Mouse (Mus musculus): Measurements from ENCODE around the gene Nt5c2. TPM values are rescaled to one million over a fixed set of nuclear protein-coding genes. Genes with fewer than 3 reads are reported as not detected.

Nt5c2 gene
- polyA plus RNA-seq, 1 experiment: 11.7 TPM

- Histone ChIP-seq H3K36me3 (replicated peaks; ENCODE audit: low read length) (no peaks in the 10 kb centered on the region), H3K9me3 (no peaks in the 10 kb centered on the region), H3K4me1 (peaks cover 77% of the 10 kb centered on the region), H3K4me3 (replicated peaks) (no peak overlapping the region), H3K27me3 (replicated peaks) (no peaks in the 10 kb centered on the region)
- TF ChIP-seq FLI1 (IDR thresholded peaks at IDR 0.05; ENCODE audit: low read length) (no peak), GATA1 (IDR thresholded peaks at IDR 0.05; ENCODE audit: borderline replicate concordance, low read length) (no peak)
Observed at GRCm38 (mm10) chr19:46971051-46971689, 43.8 kb downstream of the Nt5c2 start.

DNA sequence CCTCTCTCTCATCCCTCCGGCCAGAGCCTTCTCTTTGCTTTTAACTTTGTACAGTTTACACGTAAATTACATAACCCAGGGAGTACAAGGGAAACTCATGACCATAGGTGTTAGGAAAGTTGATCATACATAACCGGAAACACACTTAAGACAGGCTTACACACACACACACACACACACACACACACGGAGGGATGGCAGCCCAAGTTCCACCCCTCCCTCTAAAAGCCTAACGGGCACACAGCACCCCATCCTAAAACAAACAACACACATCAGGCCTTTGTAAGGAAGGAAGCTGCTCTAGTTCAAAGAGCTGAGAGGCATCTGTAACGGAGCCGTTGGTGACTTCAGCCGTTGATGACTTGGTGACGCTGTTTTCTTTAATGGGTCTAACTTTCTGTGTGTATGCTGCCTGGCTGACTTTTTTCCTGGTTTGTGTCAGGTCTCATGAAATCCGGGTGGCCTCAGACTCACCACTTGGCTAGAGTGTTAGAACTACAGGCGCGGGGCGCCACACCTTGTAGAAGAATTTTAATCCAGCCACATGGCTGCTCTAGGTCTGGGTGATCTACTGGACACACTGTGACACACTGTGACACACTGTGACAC lies 44.7 kb downstream of the Nt5c2 start:
- H3K36me3 ChIP-seq (replicated peaks; ENCODE audit: low read length): peaks cover 3% of the 10 kb centered on the region
- no peaks in the 10 kb centered on the region for H3K27me3 ChIP-seq (replicated peaks)
- no peak overlapping the region for H3K4me3 ChIP-seq (replicated peaks)
- TF ChIP-seq GATA1 (IDR thresholded peaks at IDR 0.05; ENCODE audit: borderline replicate concordance, low read length): no peak
- no peak for TF ChIP-seq FLI1 (IDR thresholded peaks at IDR 0.05; ENCODE audit: low read length)
- H3K9me3 ChIP-seq: no peaks in the 10 kb centered on the region
- H3K4me1 ChIP-seq: peaks cover 72% of the 10 kb centered on the region

DNA sequence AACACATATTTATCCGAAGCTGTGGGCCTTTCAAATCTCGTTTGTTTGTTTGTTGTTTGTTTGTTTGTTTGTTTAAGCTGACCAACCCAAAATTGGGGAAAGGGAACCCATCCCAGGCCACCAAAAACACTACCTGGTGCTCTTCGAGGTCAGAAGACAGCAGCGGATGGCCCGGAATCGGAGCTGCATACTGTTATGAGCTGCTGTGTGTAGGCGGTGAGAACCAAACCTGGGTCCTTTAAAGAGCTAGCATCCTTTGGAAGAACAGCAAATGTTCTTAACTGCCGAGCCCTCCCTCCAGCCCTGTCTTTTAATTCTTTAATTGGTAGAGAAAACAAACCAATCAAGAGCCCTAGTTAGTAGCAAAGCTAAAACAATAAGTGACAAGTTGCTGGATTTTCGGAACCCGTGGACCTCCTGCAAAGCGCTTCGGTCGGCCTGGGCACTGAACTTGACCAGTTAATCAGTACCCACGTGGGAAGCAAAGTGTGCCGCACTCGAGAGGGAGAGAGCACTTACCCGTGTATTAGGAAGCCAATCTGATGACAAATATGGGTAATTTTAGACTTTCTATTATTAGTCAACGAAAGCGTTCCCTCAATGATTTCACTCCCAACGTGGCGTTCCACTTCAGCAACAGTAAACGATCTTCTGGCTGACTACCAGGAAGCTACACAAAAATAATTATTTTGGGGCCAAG lies 45.5 kb downstream of the Nt5c2 start:
- no peaks in the 10 kb centered on the region for H3K9me3 ChIP-seq
- no peaks in the 10 kb centered on the region for H3K27me3 ChIP-seq (replicated peaks)
- TF ChIP-seq FLI1 (IDR thresholded peaks at IDR 0.05; ENCODE audit: low read length) (no peak), GATA1 (IDR thresholded peaks at IDR 0.05; ENCODE audit: borderline replicate concordance, low read length) (no peak)
- no peak overlapping the region for H3K4me3 ChIP-seq (replicated peaks)
- H3K36me3 ChIP-seq (replicated peaks; ENCODE audit: low read length): peaks cover 3% of the 10 kb centered on the region
- H3K4me1 ChIP-seq: peaks cover 73% of the 10 kb centered on the region

DNA sequence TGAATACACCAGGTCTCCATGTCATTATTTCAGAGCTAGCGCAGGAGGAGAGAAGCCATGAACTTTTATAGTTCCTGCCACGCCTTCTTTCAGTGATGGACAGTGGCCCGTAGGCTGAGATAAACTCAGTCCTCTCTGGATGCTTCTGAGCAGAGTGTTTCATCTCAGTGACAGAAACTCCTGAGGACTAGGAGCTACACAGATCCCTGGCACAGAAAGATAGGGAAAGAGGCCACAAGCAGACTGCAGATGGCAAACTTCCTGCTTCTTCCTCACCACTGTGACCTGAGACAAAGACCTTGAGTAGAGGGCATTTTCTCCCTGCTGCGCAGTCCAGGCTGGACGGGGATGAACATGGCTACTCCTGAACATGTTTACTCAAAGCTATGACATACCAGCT lies 46.1 kb downstream of the Nt5c2 start:
- H3K36me3 ChIP-seq (replicated peaks; ENCODE audit: low read length): peaks cover 3% of the 10 kb centered on the region
- no peaks in the 10 kb centered on the region for H3K9me3 ChIP-seq
- peaks cover 70% of the 10 kb centered on the region for H3K4me1 ChIP-seq
- TF ChIP-seq GATA1 (IDR thresholded peaks at IDR 0.05; ENCODE audit: borderline replicate concordance, low read length) (no peak), FLI1 (IDR thresholded peaks at IDR 0.05; ENCODE audit: low read length) (no peak)
- H3K4me3 ChIP-seq (replicated peaks): peak overlapping the region; percentile 2
- H3K27me3 ChIP-seq (replicated peaks): no peaks in the 10 kb centered on the region

GRCm38 (mm10) chr19:46967861-46968260 lies 47.1 kb downstream of the Nt5c2 start:
- TF ChIP-seq GATA1 (IDR thresholded peaks at IDR 0.05; ENCODE audit: borderline replicate concordance, low read length): no peak
- TF ChIP-seq FLI1 (IDR thresholded peaks at IDR 0.05; ENCODE audit: low read length): no peak
- H3K4me3 ChIP-seq (replicated peaks): no peak overlapping the region
- H3K36me3 ChIP-seq (replicated peaks; ENCODE audit: low read length): peaks cover 3% of the 10 kb centered on the region
- no peaks in the 10 kb centered on the region for H3K27me3 ChIP-seq (replicated peaks)
- peaks cover 74% of the 10 kb centered on the region for H3K4me1 ChIP-seq
- H3K9me3 ChIP-seq: no peaks in the 10 kb centered on the region

GRCm38 (mm10) chr19:46966330-46966729 lies 48.6 kb downstream of the Nt5c2 start:
- Histone ChIP-seq H3K4me1 (peaks cover 64% of the 10 kb centered on the region), H3K27me3 (replicated peaks) (no peaks in the 10 kb centered on the region), H3K9me3 (no peaks in the 10 kb centered on the region), H3K36me3 (replicated peaks; ENCODE audit: low read length) (peaks cover 3% of the 10 kb centered on the region), H3K4me3 (replicated peaks) (no peak overlapping the region)
- TF ChIP-seq FLI1 (IDR thresholded peaks at IDR 0.05; ENCODE audit: low read length) (no peak), GATA1 (IDR thresholded peaks at IDR 0.05; ENCODE audit: borderline replicate concordance, low read length) (no peak)

GRCm38 (mm10) chr19:46965496-46965895 lies 49.5 kb downstream of the Nt5c2 start:
- Histone ChIP-seq H3K9me3 (no peaks in the 10 kb centered on the region), H3K4me3 (replicated peaks) (no peak overlapping the region), H3K27me3 (replicated peaks) (no peaks in the 10 kb centered on the region), H3K36me3 (replicated peaks; ENCODE audit: low read length) (peaks cover 3% of the 10 kb centered on the region), H3K4me1 (peaks cover 62% of the 10 kb centered on the region)
- TF ChIP-seq GATA1 (IDR thresholded peaks at IDR 0.05; ENCODE audit: borderline replicate concordance, low read length): no peak
- TF ChIP-seq FLI1 (IDR thresholded peaks at IDR 0.05; ENCODE audit: low read length): no peak

DNA sequence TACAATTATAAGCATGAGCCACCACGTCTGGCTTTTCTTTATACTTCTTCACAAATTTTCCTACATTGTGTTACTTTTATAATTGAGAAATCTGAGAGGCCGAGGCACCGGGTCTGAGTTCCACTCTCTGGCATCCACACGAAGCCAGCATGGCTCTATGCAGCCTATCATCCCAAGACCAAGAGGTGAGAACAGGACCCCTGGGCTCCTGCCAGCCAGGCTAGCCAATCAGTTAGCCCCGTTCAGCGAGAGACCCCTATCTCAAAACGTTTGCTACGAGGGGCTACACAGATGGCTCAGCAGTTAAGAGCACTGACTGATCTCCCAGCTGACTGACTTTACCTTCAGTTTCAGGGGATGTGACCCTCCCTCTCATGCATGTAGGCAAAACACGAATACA lies 50.6 kb downstream of the Nt5c2 start:
- H3K27me3 ChIP-seq (replicated peaks): no peaks in the 10 kb centered on the region
- peaks cover 65% of the 10 kb centered on the region for H3K4me1 ChIP-seq
- H3K36me3 ChIP-seq (replicated peaks; ENCODE audit: low read length): peaks cover 8% of the 10 kb centered on the region
- no peak overlapping the region for H3K4me3 ChIP-seq (replicated peaks)
- H3K9me3 ChIP-seq: no peaks in the 10 kb centered on the region
- no peak for TF ChIP-seq FLI1 (IDR thresholded peaks at IDR 0.05; ENCODE audit: low read length)
- no peak for TF ChIP-seq GATA1 (IDR thresholded peaks at IDR 0.05; ENCODE audit: borderline replicate concordance, low read length)

DNA sequence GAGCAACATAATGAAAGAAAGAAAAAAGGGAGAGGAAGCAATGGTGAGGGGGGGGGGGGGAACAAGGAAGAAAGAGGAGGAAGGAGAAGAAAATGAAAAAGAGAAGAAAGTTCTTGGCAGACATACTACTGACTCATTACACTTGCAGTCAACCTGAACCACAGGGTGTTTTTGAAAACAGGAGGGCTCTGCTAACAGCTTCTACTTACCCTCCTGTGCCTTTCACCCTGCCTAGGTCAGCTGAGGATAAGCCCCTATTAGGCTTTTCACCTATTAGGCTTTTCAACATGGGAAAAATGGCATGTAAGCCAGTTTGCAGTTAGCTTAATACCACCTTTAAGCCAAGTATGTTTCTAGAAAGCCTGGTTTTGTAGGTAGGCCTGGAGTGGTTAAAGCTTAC lies 51.5 kb downstream of the Nt5c2 start:
- Histone ChIP-seq H3K9me3 (no peaks in the 10 kb centered on the region), H3K4me1 (peaks cover 65% of the 10 kb centered on the region), H3K36me3 (replicated peaks; ENCODE audit: low read length) (peaks cover 16% of the 10 kb centered on the region), H3K4me3 (replicated peaks) (no peak overlapping the region), H3K27me3 (replicated peaks) (no peaks in the 10 kb centered on the region)
- TF ChIP-seq GATA1 (IDR thresholded peaks at IDR 0.05; ENCODE audit: borderline replicate concordance, low read length): no peak
- no peak for TF ChIP-seq FLI1 (IDR thresholded peaks at IDR 0.05; ENCODE audit: low read length)

DNA sequence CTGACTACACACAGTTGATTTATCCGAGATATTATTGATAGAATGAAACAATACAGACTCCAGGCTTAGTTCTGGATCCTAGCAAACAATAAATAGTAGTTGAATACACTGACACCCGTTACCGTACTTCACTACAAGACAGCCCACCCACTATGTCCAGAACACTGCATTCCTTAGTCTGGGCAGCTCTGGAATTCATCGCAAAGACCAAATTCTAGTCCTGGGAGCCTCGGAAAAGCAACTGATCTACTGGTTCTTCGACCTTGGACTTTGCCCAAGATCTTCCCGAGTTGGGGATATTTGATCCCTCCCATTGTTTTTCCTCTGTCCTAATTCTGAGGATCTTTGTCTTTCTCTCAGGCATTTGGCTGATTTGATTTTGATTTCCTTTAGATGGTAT lies 52.1 kb downstream of the Nt5c2 start:
- H3K9me3 ChIP-seq: no peaks in the 10 kb centered on the region
- no peaks in the 10 kb centered on the region for H3K27me3 ChIP-seq (replicated peaks)
- H3K4me3 ChIP-seq (replicated peaks): peak overlapping the region; percentile 94
- TF ChIP-seq GATA1 (IDR thresholded peaks at IDR 0.05; ENCODE audit: borderline replicate concordance, low read length): no peak
- no peak for TF ChIP-seq FLI1 (IDR thresholded peaks at IDR 0.05; ENCODE audit: low read length)
- H3K36me3 ChIP-seq (replicated peaks; ENCODE audit: low read length): peaks cover 21% of the 10 kb centered on the region
- H3K4me1 ChIP-seq: peaks cover 66% of the 10 kb centered on the region
